Comparison of ENCODE assay signal across 11 mouse cellular contexts in the genomic region with DNA sequence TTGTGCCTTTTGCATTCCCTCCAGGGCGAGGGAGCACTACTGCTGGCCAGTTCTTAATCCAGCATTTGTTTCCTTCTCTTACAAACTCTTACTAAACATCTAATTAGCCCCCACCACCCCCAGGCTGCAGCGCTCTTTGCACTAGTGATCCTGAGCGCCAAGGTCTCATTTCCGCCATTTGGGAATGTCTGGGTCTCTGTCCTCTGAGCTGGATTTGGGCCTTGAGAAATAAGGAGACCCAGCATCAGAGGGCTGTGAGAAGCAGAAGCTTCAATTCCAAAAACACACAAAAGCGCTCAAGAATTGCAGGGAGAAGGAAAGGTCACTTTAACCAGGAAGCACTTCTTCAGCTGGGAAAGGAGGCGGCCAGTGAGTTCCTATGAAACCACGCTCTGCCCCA. TPM values are rescaled to one million over a fixed set of nuclear protein-coding genes. Genes with fewer than 3 reads are reported as not detected.
DNase-seq lines count a peak whose midpoint lies in the region; ATAC-seq and TF ChIP-seq lines count a peak whose summit lies in the region.
"Had no signal": no experiment of that assay in that cellular context is flagged by ENCODE, and none has a peak within 500 bp of the region (broad histone marks: within the 10 kb centered on the region; RNA-seq: fewer than 3 reads in every experiment).

No protein-coding gene starts in this region.

- no peak overlapping the region for H3K9ac ChIP-seq in kidney, postnatal 0 days (ENCODE audit: low read depth, low read length)
- no peak overlapping the region for H3K9ac ChIP-seq in kidney, embryonic 16.5 days (replicated peaks; ENCODE audit: low read length)
- H3K9ac ChIP-seq in embryonic facial prominence, embryonic 14.5 days (ENCODE audit: low read depth, low read length) = no peak overlapping the region
- 0 out of 2 replicates have a peak overlapping the region, but pooled peaks have one; percentile 13 for H3K9ac ChIP-seq in hindbrain, postnatal 0 days (replicated peaks; ENCODE audit: low read length)
- H3K9ac ChIP-seq in neural tube, embryonic 12.5 days = no peak overlapping the region

- H3K27ac ChIP-seq in kidney, postnatal 0 days = 0 out of 2 replicates have a peak overlapping the region, but pooled peaks have one; percentile 42
- no peak overlapping the region for H3K27ac ChIP-seq in kidney, embryonic 16.5 days (ENCODE audit: low read length)
- H3K27ac ChIP-seq in embryonic facial prominence, embryonic 14.5 days (replicated peaks; ENCODE audit: low read depth, low read length) = peak overlapping the region; percentile 25; the same call in 1 of the 2 replicates
- H3K27ac ChIP-seq in hindbrain, postnatal 0 days = peak overlapping the region; percentile 81
- 0 out of 2 replicates have a peak overlapping the region, but pooled peaks have one; percentile 48 for H3K27ac ChIP-seq in neural tube, embryonic 12.5 days
- H3K27ac ChIP-seq: gastrocnemius, adult 2 months had no signal

- 73% methylated on average over 7 of the region's 7 CpGs for WGBS in kidney, postnatal 0 days
- 81% methylated on average over 7 of the region's 7 CpGs for WGBS in kidney, embryonic 16.5 days
- WGBS in embryonic facial prominence, embryonic 14.5 days = 77% methylated on average over 7 of the region's 7 CpGs
- 58% methylated on average over 7 of the region's 7 CpGs for WGBS in hindbrain, postnatal 0 days
- 86% methylated on average over 7 of the region's 7 CpGs for WGBS in neural tube, embryonic 12.5 days

- no peak for ATAC-seq in kidney, postnatal 0 days (replicated peaks; ENCODE audit: low FRiP score, low read depth)
- no peak for ATAC-seq in kidney, embryonic 16.5 days (ENCODE audit: low FRiP score, low TSS enrichment)
- ATAC-seq in embryonic facial prominence, embryonic 14.5 days (ENCODE audit: low read depth) = no peak
- no peak for ATAC-seq in hindbrain, postnatal 0 days
- no peak for ATAC-seq in neural tube, embryonic 12.5 days (ENCODE audit: low FRiP score, low read depth)

- no peak overlapping the region for H3K4me2 ChIP-seq in kidney, postnatal 0 days (ENCODE audit: low read length)
- H3K4me2 ChIP-seq in kidney, embryonic 16.5 days (replicated peaks; ENCODE audit: low read depth, low read length) = no peak overlapping the region
- no peak overlapping the region for H3K4me2 ChIP-seq in embryonic facial prominence, embryonic 14.5 days (ENCODE audit: low read depth, low read length)
- H3K4me2 ChIP-seq in hindbrain, postnatal 0 days (ENCODE audit: low read depth, low read length) = no peak overlapping the region
- no peak overlapping the region for H3K4me2 ChIP-seq in neural tube, embryonic 12.5 days (replicated peaks)

- no peaks in the 10 kb centered on the region for H3K27me3 ChIP-seq in kidney, postnatal 0 days (ENCODE audit: insufficient read depth, low read length)
- H3K27me3 ChIP-seq in kidney, embryonic 16.5 days (ENCODE audit: insufficient read depth, low read length) = no peaks in the 10 kb centered on the region
- H3K27me3 ChIP-seq in embryonic facial prominence, embryonic 14.5 days (replicated peaks; ENCODE audit: control insufficient read depth, insufficient read depth, low read length) = no peaks in the 10 kb centered on the region
- H3K27me3 ChIP-seq in hindbrain, postnatal 0 days (ENCODE audit: insufficient read depth, low read length) = no peaks in the 10 kb centered on the region
- H3K27me3 ChIP-seq in neural tube, embryonic 12.5 days (replicated peaks) = no peaks in the 10 kb centered on the region

- H3K36me3 ChIP-seq in kidney, postnatal 0 days (ENCODE audit: insufficient read depth, low read length) = no peaks in the 10 kb centered on the region
- no peaks in the 10 kb centered on the region for H3K36me3 ChIP-seq in kidney, embryonic 16.5 days (ENCODE audit: insufficient read depth, low read length)
- H3K36me3 ChIP-seq in embryonic facial prominence, embryonic 14.5 days (ENCODE audit: control insufficient read depth, insufficient read depth, low read length) = no peaks in the 10 kb centered on the region
- no peaks in the 10 kb centered on the region for H3K36me3 ChIP-seq in hindbrain, postnatal 0 days (ENCODE audit: insufficient read depth, low read length)
- no peaks in the 10 kb centered on the region for H3K36me3 ChIP-seq in neural tube, embryonic 12.5 days

- H3K4me1 ChIP-seq in kidney, postnatal 0 days (replicated peaks; ENCODE audit: insufficient read depth, low read length) = no peaks in the 10 kb centered on the region
- H3K4me1 ChIP-seq in kidney, embryonic 16.5 days (ENCODE audit: insufficient read depth, low read length) = no peaks in the 10 kb centered on the region
- H3K4me1 ChIP-seq in embryonic facial prominence, embryonic 14.5 days (ENCODE audit: control insufficient read depth, insufficient read depth, low read length) = peaks cover 5% of the 10 kb centered on the region; the same call in 1 of the 2 replicates
- H3K4me1 ChIP-seq in hindbrain, postnatal 0 days (ENCODE audit: insufficient read depth, low read length) = peaks cover 10% of the 10 kb centered on the region
- H3K4me1 ChIP-seq in neural tube, embryonic 12.5 days = peaks cover 36% of the 10 kb centered on the region

- DNase-seq in kidney, postnatal 0 days (ENCODE audit: low spot score) = no peak
- no peak for DNase-seq in embryonic facial prominence, embryonic 14.5 days (ENCODE audit: low spot score)
- DNase-seq in hindbrain, postnatal 0 days (ENCODE audit: low spot score) = no peak
- no peak for DNase-seq in cerebellum, postnatal 25 days
- no peak for DNase-seq in thymus, adult 18-20 months
- no peak for DNase-seq in thymus, postnatal 0 days (ENCODE audit: low spot score)
- DNase-seq: gastrocnemius, adult 2 months had no signal

- no peaks in the 10 kb centered on the region for H3K9me3 ChIP-seq in kidney, postnatal 0 days (replicated peaks; ENCODE audit: low read length)
- no peaks in the 10 kb centered on the region for H3K9me3 ChIP-seq in kidney, embryonic 16.5 days (ENCODE audit: low read length)
- H3K9me3 ChIP-seq in embryonic facial prominence, embryonic 14.5 days (ENCODE audit: control insufficient read depth, low read length) = no peaks in the 10 kb centered on the region
- H3K9me3 ChIP-seq in hindbrain, postnatal 0 days (ENCODE audit: low read length) = no peaks in the 10 kb centered on the region
- no peaks in the 10 kb centered on the region for H3K9me3 ChIP-seq in neural tube, embryonic 12.5 days

- H3K4me3 ChIP-seq in kidney, postnatal 0 days (replicated peaks; ENCODE audit: low read depth, low read length) = no peak overlapping the region
- H3K4me3 ChIP-seq in kidney, embryonic 16.5 days (ENCODE audit: low read length) = no peak overlapping the region
- no peak overlapping the region for H3K4me3 ChIP-seq in embryonic facial prominence, embryonic 14.5 days (ENCODE audit: low read depth, low read length)
- H3K4me3 ChIP-seq in hindbrain, postnatal 0 days (ENCODE audit: low read length) = no peak overlapping the region
- no peak overlapping the region for H3K4me3 ChIP-seq in neural tube, embryonic 12.5 days
- H3K4me3 ChIP-seq: gastrocnemius, adult 2 months had no signal

- TF ChIP-seq CTCF in kidney, postnatal 0 days (IDR thresholded peaks at IDR 0.05; ENCODE audit: low read depth) = no peak
- no peak for TF ChIP-seq CTCF in hindbrain, postnatal 0 days (IDR thresholded peaks at IDR 0.05; ENCODE audit: low read depth)

RNA-seq across cellular contexts. Expression of gene Ghrh, which starts 7.8 kb away (rescaled TPM):
- polyA plus RNA-seq in kidney, postnatal 0 days (2015; fragmentation: Nextera tagmentation; extraction: Ambion mirVana) = not detected in 2 replicates
- polyA plus RNA-seq in kidney, embryonic 16.5 days (2015; fragmentation: Nextera tagmentation; extraction: Ambion mirVana) = not detected in 2 replicates
- polyA plus RNA-seq in embryonic facial prominence, embryonic 14.5 days (2014; fragmentation: Nextera tagmentation; extraction: Ambion mirVana) = 0.51 TPM in 1 of 2 replicates, not detected in the other
- not detected in 2 replicates for total RNA-seq in hindbrain, postnatal 0 days (2014; rRNA removed)
- polyA plus RNA-seq in hindbrain, postnatal 0 days (2015; fragmentation: Nextera tagmentation; extraction: Ambion mirVana) = 1.0 and 1.7 TPM in 2 replicates
- polyA plus RNA-seq in neural tube, embryonic 12.5 days (2016; fragmentation: Nextera tagmentation; extraction: Ambion mirVana) = 0.60 TPM in 1 of 2 replicates, not detected in the other
- polyA plus RNA-seq in thymus, postnatal 0 days (2015; fragmentation: Nextera tagmentation; extraction: Ambion mirVana) = 0.72 TPM in 1 of 2 replicates, not detected in the other
- total RNA-seq: gastrocnemius, adult 2 months had no signal
- polyA plus RNA-seq: heart, postnatal 0 days; lung, embryonic 16.5 days had no signal

RNA-seq across cellular contexts. Expression of gene Manbal, which starts 27.9 kb away (rescaled TPM):
- 77.9 and 78.4 TPM in 2 replicates for polyA plus RNA-seq in kidney, postnatal 0 days (2015; fragmentation: Nextera tagmentation; extraction: Ambion mirVana)
- 82.5 and 83.7 TPM in 2 replicates for polyA plus RNA-seq in kidney, embryonic 16.5 days (2015; fragmentation: Nextera tagmentation; extraction: Ambion mirVana)
- 39.7 and 43.3 TPM in 2 replicates for polyA plus RNA-seq in embryonic facial prominence, embryonic 14.5 days (2014; fragmentation: Nextera tagmentation; extraction: Ambion mirVana)
- total RNA-seq in hindbrain, postnatal 0 days (2014; rRNA removed) = 69.6 and 74.4 TPM in 2 replicates
- polyA plus RNA-seq in hindbrain, postnatal 0 days (2015; fragmentation: Nextera tagmentation; extraction: Ambion mirVana) = 133 and 135 TPM in 2 replicates
- 76.8 and 79.0 TPM in 2 replicates for polyA plus RNA-seq in neural tube, embryonic 12.5 days (2016; fragmentation: Nextera tagmentation; extraction: Ambion mirVana)
- 63.8 and 73.4 TPM in 2 replicates for polyA plus RNA-seq in thymus, postnatal 0 days (2015; fragmentation: Nextera tagmentation; extraction: Ambion mirVana)
